Mouse (Mus musculus) CD4-positive, CD25-positive, alpha-beta regulatory T cell, adult 2 months (primary cell): ENCODE data around the gene Sbno1.
A peak's percentile ranks its signal among the peaks of the same experiment; 100 is the strongest.
"Not testable (repeated sequence)": the region's sequence is repeated elsewhere in the genome, so short reads cannot be mapped to it uniquely, and the experiment has no call there.

ENCODE experiments used
- DNase-seq: peaks from one replicate; pipeline ENCODE4 v3.0.0-alpha.2; 2012; ENCODE audit warnings: low read depth, low spot score

The Sbno1 gene

DNA sequence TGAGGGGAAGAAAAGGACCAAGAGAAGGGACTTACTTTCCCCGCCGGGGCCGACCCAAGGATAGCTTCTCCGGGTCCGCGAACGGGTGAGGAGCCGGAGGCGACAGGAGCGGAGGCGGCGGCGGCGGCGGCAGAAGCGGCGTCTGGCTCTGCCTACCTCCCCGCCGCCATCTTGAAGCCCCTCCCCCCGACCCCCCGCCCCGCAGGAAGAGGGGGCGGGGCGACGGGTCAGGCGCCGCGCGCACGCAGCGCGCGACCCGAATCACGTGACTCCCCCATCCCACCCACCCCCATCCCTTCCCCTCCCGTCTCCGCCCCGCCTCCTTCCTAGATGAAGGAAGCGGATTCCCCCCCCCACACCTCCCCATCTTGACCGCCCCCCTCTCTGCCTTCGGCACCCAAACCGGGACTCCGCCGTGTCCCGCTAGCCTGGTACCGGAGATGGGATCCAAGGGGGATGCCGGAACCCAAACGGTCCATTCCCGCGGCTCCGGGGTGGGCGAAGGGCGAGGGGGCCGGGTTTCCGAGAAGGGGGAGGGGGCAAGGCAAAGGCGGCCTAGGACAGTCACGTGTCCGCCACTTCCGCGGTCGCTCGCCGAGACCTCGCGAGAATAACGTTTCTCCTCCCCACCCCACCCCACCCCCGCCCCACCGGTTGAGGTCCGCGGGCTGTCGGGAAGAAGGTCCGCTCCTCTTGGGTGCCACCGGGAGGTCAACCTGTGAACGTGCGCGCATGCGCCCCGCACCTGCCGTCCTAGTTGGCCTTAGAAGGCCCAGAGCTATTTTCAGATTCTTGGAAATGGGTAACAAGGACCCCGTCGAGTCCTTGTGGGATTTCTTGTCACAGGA is at the start of gene Sbno1:
Sbno1 (minus strand) TSS at position 590 of the 848 bp plus-strand sequence.
- DNase-seq: peak; percentile 96

DNA sequence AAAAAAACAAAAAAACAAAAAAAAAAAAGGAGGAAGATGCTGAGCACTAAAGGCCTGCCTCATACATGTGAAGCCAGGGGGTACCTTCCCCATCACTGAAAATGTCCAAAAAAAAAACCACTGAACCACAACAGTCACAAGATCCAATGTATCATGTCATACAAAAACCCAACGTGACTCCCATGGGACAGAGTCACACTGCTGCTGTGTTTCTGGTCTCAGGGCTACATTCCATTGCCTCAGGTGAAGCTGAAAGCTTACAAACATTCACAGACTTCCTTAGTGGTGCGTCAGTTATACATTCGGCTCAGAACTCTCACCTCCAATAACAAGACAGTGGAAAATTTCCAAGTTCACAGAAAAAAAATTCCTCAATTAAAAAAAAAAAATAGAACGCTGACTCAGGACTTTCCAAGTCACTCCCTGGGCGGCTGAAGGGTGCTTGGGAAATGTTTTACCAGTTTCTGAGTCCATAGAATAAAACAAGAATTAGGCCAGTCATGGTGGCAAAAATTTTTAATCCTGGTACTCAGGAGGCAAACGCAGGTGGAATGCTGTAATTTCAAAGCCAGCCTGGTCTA is 44.9 kb upstream of the Sbno1 start:
- DNase-seq: no peak

DNA sequence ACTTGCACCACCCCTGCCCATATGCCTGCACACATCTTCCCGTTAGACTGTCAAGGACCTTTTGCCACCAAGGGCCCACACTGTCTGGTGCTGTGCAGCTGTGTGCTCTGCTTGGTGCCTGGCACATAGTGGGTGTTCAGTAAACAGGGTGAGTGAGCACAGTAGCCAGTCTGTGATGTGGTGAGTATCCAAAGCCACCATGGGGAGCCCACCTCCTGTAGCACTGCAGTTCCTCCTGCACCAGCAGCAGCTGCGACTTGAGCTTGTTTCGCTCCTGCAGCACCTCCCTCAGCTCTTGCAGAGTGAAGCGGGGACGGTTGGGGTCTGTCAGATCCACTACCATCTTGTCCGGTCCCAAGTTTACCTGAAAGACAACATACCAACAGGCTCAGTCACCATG is 43.7 kb upstream of the Sbno1 start:
- DNase-seq: no peak

DNA sequence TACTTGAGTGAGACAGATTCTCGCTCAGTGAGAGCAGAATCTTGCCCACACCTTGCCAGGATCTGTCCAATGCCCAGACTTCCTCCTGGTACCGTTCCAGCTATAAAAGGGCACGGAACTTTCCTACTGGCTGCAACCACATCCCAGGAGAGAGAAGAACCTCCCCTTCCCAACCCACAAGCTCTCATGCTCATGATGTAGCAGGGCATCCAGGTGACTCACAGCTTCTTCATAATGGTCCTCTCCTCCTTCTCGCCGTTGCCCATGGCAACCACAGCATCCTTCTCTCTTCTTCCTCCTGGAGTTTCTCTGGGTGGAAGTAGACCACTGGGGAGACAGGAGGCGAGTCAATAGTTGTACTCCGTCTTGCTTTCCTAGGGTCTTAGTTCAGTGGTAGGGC is 42.6 kb upstream of the Sbno1 start:
- no peak for DNase-seq

DNA sequence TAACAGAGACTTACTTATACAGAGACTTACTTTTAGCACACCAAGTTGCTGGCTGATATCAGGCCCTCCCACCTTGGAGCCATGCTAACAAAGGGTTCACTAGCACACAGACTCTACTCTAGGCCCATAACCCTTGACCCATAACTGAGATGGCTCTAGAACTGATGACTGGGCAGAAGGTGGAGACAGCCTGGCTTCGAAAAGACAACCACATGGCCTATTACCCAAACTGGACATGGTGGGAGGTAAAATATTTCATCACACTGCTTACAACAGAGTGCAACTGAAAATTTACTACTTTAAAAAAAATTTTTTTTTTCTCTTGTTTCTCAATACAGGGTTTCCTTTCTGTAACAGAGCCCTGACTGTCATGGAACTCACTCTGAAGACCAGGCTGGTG is 42.0 kb upstream of the Sbno1 start:
- no peak for DNase-seq

DNA sequence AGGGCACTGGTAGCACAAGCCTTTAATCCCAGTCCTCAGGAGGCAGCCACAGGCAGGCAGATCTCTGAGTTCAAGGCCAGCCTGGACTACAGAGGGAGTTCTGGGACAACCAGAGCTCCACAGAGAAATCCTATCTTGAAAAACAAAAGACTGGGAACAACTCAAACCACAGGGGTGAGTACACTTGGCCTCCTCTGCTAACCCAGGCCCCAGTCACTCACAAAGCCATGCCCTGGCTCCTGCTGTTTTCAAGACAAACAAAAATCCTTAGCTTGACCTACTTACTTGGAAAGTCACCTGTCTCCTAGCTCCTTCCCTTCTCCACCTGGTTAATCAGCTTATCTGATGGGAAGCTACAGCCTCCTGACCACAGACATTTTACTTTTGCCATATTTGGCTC is 39.1 kb upstream of the Sbno1 start:
- DNase-seq: no peak

DNA sequence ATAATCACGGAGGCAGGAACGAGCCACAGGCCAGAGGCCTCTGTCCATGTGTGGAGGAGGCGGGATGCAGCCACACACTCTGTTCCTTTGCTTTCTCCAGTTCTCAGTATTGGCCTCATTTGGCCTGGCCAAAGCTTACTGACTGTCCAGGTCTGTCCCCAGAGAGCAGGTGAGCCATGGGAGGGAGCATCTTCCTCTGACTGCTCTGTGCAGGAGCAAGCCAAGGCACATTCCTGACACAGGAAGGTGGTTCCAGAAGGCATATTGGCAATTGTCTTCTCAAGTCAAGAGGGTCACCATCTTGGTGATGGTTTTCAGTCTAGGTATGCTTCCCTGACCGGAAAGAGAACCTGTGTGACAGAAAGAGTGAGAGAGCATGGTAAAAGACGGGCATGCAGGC is 37.7 kb upstream of the Sbno1 start:
- DNase-seq: no peak

DNA sequence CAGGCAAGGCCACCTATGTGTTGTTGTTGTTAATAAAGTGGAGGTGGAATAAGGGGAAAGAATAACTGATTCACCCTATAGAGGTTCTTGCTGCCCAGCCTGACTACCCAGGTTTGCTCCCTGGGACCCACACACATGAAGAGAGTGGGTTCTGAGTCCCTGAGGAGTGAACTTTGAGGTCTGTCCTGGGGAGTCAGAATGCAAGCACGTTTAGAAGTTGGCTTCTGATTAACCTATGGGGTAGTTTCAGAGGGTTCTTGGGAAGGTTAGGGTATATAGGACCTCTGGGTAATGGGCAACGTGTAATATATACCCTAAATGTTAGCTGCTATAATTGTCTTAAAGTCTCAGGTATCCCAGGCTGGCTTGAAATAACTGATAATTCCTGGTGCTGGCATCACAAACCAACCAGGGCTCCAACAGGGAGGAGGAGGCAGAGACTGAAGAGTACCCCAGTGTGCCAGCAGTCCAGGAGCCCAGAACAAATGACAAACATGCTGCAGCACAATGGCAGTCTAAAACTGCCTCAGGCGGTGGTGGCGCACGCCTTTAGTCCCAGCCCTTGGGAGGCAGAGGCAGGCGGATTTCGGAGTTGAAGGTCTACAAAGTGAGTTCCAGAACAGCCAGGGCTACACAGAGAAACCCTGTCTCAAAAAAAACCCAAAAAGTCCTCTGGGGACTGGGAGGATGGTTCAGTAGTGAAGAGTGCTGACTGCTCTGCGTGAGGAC is 36.7 kb upstream of the Sbno1 start:
- DNase-seq: no peak

DNA sequence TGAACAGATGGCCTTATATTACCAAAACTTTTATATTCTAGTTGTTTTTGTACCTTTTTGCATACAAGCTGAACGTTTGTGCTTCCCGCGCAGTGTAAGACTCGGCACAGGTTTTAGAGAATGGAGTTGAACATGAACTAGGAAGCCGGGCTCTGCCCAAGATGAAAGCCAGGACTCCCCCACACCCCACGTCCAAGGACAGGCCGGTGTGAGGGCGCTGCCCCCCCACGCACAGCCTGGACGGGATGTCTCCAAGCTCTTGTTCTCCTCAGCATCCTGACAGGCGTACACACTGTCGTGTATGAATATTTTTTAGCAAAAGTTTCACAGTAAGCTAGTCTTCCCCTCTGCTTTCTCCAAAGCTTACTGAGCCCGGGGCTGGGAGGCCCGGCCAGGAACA is 35.1 kb upstream of the Sbno1 start:
- not testable (repeated sequence) for DNase-seq

DNA sequence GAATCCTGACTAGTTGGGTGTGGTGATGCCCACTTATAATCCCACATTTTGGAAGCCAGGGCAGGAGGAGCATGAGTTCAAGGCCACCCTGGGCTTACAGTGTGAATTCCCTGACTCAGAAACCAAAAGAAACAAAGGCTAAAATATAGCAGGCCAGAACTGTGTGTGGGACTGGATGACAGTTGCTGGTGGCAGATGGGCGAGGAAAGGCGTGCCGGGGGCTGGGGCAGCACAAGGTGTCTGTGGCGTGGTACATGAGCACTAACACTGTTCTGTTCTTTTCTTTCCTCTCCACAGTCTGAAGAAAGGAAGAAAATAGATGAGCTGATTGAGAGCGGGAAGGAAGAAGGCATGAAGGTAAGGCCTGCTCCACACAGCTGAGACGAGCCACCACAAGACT is 31.0 kb upstream of the Sbno1 start:
- no peak for DNase-seq

DNA sequence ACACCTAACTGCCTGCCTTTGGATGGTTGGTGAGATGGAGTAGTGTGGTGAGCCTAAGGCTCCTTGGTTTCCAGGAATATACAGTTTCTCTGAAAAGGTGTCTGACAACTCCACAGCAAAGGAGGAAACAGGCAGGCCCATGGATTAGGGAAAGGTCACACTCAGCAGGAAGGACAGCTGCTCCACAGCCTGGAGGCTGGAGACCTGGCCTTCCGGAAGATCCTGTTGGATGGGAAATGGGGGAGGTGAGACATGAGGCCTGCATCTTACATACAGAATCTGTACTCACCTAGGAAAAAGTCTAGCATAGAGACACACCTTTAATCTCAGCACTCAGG is 28.2 kb upstream of the Sbno1 start:
- no peak for DNase-seq

DNA sequence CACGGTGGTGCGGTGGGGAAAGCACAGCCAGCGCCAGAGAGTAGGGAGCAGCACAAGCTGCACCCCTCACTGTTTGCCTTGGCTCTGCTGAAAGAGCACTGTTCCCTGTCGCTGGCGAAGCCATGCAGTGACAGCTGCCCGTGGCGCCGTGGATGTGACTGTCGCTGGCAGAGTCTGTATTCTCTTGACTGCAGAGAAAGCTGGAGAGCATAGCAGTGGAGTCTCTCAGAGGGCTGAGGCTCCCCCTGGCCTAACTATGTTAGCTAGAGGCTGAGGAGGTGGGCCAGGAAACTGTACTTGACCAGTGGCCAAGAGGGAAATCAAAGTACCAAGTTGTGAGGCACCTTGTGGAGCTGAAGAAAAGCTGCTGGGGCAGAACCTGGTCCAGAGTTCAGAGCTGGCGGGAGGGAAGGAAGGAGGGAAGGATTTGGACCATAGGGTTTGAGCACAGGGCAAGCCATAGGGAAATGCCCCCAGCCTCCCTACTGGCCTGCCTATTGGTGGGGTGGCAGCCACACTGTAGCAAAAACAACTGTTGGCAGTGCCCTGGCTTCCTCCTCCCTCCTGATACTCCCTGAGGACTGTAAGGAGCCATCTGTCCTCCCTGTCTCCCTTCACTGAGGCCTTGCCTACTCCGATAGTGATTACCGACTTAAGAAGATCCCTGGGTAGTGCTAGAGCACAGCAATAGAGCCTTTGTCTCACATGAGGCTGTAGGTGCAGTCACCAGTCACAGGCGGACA is 27.7 kb upstream of the Sbno1 start:
- no peak for DNase-seq

DNA sequence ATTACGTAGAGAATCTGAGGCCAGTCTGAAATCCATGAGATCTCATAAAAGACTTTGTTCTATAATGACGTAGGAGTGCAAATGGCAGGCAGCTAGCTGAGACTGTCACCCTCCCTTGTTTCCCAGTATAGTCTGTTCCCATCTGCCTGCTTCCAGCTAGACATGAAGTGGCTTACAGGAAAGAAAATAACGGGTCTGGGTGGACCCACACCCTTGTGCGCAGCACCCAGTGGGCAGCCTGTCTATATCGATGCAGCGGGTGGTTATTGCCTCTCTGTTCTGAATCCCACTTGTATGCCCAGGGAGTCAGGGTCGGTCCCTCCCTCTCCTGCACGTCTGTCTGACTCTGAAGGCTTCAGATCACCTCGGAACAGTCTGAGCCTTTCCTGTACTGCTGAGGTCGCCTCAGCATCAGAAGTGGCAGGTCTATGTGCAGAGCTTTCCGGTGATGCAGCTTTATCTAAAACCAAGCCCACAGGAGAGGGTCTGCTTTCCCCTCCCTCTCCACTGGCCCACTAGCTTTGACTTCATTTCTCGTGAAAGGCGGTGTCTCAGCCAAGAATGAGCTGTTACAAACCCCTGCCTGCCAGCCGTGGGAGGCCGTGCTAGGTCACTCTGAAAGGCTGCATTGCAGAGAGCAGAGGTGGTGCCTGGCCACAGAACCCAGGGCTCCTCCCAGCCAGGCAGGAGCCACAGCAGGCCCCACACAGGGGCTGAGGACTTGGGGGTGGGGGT is 26.9 kb upstream of the Sbno1 start:
- DNase-seq: no peak

DNA sequence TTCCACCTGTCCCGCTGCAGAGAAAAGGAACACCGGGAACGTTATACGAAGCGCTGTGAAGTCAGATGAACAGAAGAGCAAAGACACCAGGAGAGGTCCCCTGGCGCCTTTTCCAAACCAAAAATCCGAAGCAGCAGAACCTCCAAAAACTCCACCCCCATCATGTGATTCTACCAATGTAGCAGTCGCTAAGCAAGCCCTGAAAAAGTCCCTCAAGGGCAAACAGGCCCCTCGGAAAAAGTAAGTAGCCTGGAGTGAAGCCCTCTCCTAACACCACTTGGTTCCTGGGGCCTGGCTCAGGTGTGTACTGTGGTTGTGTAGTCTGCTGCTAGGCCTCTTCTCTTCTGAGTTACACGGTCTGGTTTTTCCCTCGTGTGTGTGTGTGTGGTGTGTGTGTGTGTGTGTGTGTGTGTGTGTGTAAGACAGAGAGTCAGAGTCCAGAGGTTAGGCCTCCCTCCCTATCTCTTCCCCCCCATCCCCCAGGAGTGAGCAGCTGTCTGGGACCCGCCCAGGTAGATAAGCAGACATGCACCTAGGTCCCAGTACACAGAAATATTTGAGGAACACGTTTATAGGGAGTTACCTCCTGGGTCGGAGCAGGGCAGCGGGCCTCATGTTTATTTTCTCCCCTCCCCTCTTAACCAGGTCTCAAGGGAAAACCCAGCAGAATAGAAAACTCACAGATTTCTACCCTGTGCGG is 25.0 kb upstream of the Sbno1 start:
- no peak for DNase-seq

DNA sequence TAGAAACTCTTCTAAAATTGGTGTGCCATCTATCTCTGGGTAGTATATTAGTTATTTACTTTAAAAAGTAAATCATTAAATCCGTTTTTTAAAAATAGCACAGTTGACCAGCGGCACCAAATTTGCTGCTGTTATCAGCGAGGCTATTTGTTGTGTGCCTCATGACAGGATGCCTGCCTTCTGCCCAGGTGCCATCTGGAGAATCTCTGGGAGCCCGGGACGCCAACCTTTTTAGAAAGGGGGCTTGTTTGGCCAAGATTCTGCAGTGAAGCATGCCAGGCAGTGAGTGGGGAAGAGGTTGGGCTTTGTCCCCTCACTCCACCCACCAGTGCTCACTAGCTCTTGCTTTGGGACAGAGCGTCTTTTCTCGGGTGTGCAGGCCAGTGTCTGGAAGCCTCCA is 24.2 kb upstream of the Sbno1 start:
- DNase-seq: no peak

DNA sequence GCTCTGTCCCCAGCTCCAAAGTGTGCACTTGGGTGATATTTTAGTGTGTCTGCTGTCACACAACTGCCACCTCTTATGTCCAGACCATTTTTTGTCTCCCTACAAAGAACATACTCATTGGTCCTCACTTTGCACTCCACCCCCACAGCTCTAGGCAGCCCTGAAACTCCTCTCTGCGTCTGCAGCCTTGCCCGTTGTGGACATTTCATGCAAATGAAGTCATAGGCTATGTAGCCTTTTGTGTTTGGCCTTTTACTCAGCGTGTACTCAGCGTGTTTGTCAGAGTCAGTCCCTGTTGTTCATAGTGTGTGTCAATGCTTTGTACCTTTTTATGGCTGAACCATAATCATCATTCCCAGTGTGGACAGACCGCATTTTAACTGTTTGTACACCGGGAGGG is 23.7 kb upstream of the Sbno1 start:
- no peak for DNase-seq

DNA sequence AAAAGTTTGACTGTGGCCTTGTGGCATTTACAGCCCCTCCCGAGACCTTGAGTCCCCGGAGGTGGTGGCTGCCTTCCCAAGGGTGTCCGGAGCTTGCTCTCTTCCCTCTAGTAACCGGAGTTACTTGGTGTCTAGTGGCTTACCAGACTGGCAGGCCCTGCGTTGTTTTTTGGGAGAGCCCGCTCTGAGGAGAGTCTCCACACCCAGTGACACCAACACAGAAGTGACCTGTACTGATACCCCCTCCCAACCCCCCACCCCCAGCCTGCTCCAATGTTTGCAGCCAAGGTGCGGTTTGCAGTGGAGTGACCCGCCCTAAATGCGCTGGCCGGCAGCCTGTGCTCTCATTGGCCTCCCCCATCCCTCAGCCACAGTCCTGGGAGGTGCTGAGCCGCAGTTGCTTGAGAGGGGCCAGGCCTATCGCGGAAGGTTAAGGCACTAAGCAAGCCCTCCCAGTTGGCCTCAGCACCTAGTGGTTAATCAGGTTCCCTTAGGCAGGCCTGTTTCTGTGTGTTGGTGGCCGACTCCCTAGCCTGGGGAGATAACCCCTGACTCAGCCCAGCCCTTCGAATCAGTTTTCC is 20.6 kb upstream of the Sbno1 start:
- peak; percentile 33 for DNase-seq

DNA sequence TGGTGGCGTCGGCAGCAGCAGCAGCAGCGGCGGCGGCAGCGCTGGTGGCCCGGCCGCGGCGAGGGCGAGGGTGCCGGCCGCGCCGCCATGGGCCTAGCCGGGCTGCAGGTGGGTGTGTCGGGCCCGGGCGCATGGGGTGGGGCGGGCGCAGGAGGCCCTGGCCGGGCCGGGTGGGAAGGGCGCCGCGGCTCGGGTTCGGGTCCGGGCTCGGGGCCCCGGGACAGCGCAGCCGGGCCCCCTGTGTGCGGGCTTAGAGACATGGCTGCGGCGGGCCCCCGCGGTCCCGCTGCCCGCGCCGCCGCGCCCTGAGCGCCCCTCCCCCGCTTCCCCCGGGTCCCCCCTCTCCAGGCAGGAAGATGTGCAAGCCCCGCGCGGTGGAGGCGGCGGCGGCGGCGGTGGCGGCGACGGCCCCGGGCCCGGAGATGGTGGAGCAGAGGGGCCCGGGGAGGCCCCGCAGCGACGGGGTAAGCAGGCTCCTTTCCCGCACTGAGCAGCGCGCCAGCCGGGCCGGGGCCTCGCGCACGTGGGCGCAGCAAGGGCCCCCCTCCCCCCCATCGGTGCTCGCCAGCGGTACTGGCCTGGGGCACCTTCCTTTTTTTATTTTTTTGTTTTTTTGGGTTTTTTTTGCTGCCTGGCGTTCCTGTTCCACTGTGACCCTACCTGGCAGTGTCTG is 20.0 kb upstream of the Sbno1 start:
- peak; percentile 57 for DNase-seq

DNA sequence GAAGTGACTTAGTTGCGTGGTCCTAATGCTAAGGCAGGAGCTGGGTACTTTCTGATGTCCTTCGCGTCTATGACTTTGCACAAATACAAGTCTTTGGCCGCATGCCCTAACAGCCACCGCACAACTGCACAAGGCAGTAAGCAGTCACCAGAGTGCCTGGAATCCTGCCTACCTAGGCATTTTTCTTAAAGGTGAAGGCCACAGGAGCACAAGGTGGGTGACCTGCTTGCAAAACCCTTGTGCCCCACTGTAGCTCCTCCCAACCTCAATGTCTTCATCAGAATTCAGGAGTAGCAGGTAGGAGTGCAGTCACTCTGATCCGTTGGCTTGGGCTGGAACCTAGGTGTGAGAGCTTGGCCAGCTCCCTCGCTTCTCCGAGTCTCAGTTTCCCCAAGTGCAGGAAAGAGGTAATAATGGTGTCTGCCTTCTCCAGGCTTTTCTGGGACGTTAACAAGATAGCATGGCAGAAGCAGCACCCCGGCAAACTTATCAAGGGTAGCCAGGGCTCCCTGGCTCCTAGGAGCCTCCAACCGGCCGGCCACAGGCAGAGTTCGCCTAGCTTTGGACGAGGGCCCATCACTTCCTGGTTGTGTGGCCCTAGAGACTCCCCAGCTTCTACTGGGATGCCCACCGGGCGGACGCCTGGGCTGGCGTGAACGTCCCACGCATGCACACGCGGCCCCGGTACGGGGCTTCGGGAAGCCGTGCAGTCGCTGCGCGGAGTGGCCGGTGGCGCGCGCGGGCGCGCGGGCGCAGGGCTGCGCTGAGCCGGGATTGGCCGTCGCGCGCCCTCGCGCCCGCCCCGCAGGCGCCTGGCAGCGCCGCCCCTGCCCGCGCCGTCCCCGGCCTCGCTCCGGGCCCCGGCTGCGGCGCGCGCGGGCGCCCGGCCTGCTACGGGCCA is 19.1 kb upstream of the Sbno1 start:
- peak; percentile 85 for DNase-seq
